8 mouse cellular contexts compared by ENCODE assay signal in the genomic region with DNA sequence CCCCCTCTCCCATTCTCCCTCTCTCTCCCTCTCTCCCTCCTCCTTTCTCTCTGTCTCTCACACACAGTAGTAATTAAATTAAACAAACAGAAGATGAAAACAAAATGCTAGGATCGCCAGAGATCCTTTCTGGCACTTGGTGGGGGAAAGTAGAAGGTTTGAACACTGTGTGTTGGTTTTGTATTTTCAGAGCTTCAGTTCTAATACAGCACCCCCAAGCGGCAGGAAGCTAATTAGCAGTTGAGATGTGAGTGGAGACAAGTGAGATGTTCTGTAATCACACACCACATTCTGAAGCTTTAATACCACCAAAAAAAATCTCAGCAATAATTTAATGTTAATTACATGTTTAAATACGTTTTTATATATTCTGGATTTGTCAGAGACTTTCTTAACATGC. TPM values are rescaled to one million over a fixed set of nuclear protein-coding genes. Genes with fewer than 3 reads are reported as not detected.
DNase-seq lines count a peak whose midpoint lies in the region; ATAC-seq lines count a peak whose summit lies in the region.

No protein-coding gene starts in this region.

- H3K4me2 ChIP-seq in forebrain, embryonic 11.5 days (ENCODE audit: low read depth, low read length, severe bottlenecking), result no peak overlapping the region
- no peak overlapping the region for H3K4me2 ChIP-seq in forebrain, embryonic 13.5 days

- no peaks in the 10 kb centered on the region for H3K9me3 ChIP-seq in forebrain, embryonic 11.5 days (ENCODE audit: control insufficient read depth, low read length)
- no peaks in the 10 kb centered on the region for H3K9me3 ChIP-seq in forebrain, embryonic 13.5 days (replicated peaks)

- H3K9ac ChIP-seq in forebrain, embryonic 11.5 days (ENCODE audit: low read length), result no peak overlapping the region
- H3K9ac ChIP-seq in forebrain, embryonic 13.5 days, result no peak overlapping the region

- no peak overlapping the region for H3K27ac ChIP-seq in forebrain, embryonic 11.5 days (ENCODE audit: low read depth, low read length)
- no peak overlapping the region for H3K27ac ChIP-seq in forebrain, embryonic 13.5 days

- H3K4me3 ChIP-seq in forebrain, embryonic 11.5 days (ENCODE audit: low read depth, low read length), result no peak overlapping the region
- H3K4me3 ChIP-seq in forebrain, embryonic 13.5 days, result no peak overlapping the region

- no peaks in the 10 kb centered on the region; the same call in 1 of the 2 replicates for H3K36me3 ChIP-seq in forebrain, embryonic 11.5 days (ENCODE audit: control insufficient read depth, insufficient read depth, low read length)
- H3K36me3 ChIP-seq in forebrain, embryonic 13.5 days (ENCODE audit: poor library complexity, severe bottlenecking), result peaks cover 69% of the 10 kb centered on the region

- peak; percentile 64 for DNase-seq in forebrain, embryonic 11.5 days (ENCODE audit: low spot score)
- peak; percentile 45 to 50 for DNase-seq in left cerebral cortex, postnatal 25 days (ENCODE audit: low spot score in 2 of 2)
- DNase-seq in left cerebral cortex, postnatal 10 days (ENCODE audit: extremely low spot score in 1 of 2, low spot score in 2 of 2), result no peak
- DNase-seq in NIH3T3 (ENCODE audit: low read depth), result peak; percentile 75
- peak; percentile 44 to 65 for DNase-seq in heart, postnatal 10 days
- DNase-seq in lung, postnatal 36 days, result peak; percentile 83

- WGBS in forebrain, embryonic 11.5 days, result 33% methylated on average over 3 of the region's 3 CpGs
- 17% methylated on average over 3 of the region's 3 CpGs for WGBS in forebrain, embryonic 13.5 days

- no peaks in the 10 kb centered on the region for H3K27me3 ChIP-seq in forebrain, embryonic 11.5 days (ENCODE audit: control insufficient read depth, insufficient read depth, low read length)
- no peaks in the 10 kb centered on the region for H3K27me3 ChIP-seq in forebrain, embryonic 13.5 days

- no peak for ATAC-seq in forebrain, embryonic 11.5 days (replicated peaks; ENCODE audit: low FRiP score)
- ATAC-seq in forebrain, embryonic 13.5 days, result no peak
- ATAC-seq in megakaryocyte, adult 5-6 weeks (ENCODE audit: poor library complexity, severe bottlenecking), result no peak

- intact Hi-C loops in left cerebral cortex, postnatal 25 days (cut with DNase I), result no loop called here
- intact Hi-C loops in left cerebral cortex, postnatal 10 days (cut with DNase I), result no loop called here
- intact Hi-C loops in heart, postnatal 10 days (cut with DNase I), result no loop called here

- no peaks in the 10 kb centered on the region for H3K4me1 ChIP-seq in forebrain, embryonic 11.5 days (replicated peaks; ENCODE audit: control insufficient read depth, insufficient read depth, low read length)
- peaks cover 10% of the 10 kb centered on the region; the same call in 1 of the 2 replicates for H3K4me1 ChIP-seq in forebrain, embryonic 13.5 days

RNA-seq across cellular contexts. Expression of gene Msantd3, which starts 16.0 kb away (rescaled TPM):
- polyA plus RNA-seq in forebrain, embryonic 11.5 days (2014; fragmentation: Nextera tagmentation; extraction: Ambion mirVana), result 64.0 and 65.2 TPM in 2 replicates
- polyA plus RNA-seq in forebrain, embryonic 13.5 days (2015; fragmentation: Nextera tagmentation; extraction: Ambion mirVana), result 50.2 and 52.2 TPM in 2 replicates
- 10 to 100 TPM; 25.3 to 26.5 TPM for total RNA-seq in left cerebral cortex, postnatal 25 days (2021)
- total RNA-seq in left cerebral cortex, postnatal 10 days (2021), result 10 to 100 TPM; 27.6 to 33.1 TPM
- total RNA-seq in heart, postnatal 10 days (2021), result 10 to 100 TPM; 30.9 to 31.2 TPM
- 22.9 and 31.8 TPM in 2 replicates for total RNA-seq in megakaryocyte, adult 5-6 weeks (2015)
- total RNA-seq in megakaryocyte, adult 5-6 weeks (2017), result 32.1 and 37.4 TPM in 2 replicates

RNA-seq across cellular contexts. Expression of gene Tmeff1, which starts 29.2 kb away (rescaled TPM):
- 124 and 138 TPM in 2 replicates for polyA plus RNA-seq in forebrain, embryonic 11.5 days (2014; fragmentation: Nextera tagmentation; extraction: Ambion mirVana)
- 76.9 and 117 TPM in 2 replicates for polyA plus RNA-seq in forebrain, embryonic 13.5 days (2015; fragmentation: Nextera tagmentation; extraction: Ambion mirVana)
- total RNA-seq in left cerebral cortex, postnatal 25 days (2021), result 100 to 1,000 TPM; 118 to 124 TPM
- 100 to 1,000 TPM; 172 TPM for total RNA-seq in left cerebral cortex, postnatal 10 days (2021)
- total RNA-seq in heart, postnatal 10 days (2021), result 10 to 100 TPM; 22.4 to 23.3 TPM
- 0.09 and 0.41 TPM in 2 replicates for total RNA-seq in megakaryocyte, adult 5-6 weeks (2015)
- 0.37 and 0.40 TPM in 2 replicates for total RNA-seq in megakaryocyte, adult 5-6 weeks (2017)

Comparison
In these comparisons a context has a peak if more than half of its experiments do, and no peak if none do; other contexts are left out.
1. DNase-seq: peak in forebrain, embryonic 11.5 days (single experiment), left cerebral cortex, postnatal 25 days (2 of 2), NIH3T3 (single experiment), heart, postnatal 10 days (2 of 2) and lung, postnatal 36 days (single experiment); none in left cerebral cortex, postnatal 10 days (0 of 2).
2. RNA of gene Tmeff1, which starts 29.2 kb away (total RNA-seq): 172 TPM in left cerebral cortex, postnatal 10 days, 118 to 124 TPM in left cerebral cortex, postnatal 25 days and 22.4 to 23.3 TPM in heart, postnatal 10 days; 0.09 to 0.41 TPM in megakaryocyte, adult 5-6 weeks; every median in the first group is over 10 times any median in the second.